Mouse (Mus musculus): ENCODE data around the gene Zfp770. TPM values are rescaled to one million over a fixed set of nuclear protein-coding genes. Genes with fewer than 3 reads are reported as not detected.

Zfp770 gene
- polyA plus RNA-seq, 1 experiment from 2014 or later = 3.6 TPM

DNA sequence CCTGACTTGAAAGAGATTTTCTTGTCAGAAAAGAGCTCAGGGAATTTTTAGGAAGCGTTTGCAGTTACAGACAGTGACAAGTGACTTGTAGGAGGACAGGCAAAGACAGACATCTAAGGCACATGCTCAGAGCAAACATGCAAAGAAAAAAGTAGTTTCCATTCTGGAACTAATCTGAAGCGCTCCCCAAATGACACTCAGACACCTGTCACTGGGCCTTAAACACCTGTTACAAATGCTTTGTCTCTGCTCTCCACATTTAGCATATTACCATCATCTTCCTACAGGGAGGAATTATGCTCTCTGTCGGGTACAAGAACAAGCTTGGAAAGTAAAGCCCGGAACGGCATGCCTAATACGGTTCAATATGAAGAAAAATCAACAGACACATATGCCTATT, 57.4 kb downstream of the Zfp770 start:
- ATAC-seq (ENCODE audit: insufficient number of reproducible peaks, insufficient read depth, low FRiP score, low TSS enrichment, low read depth) = no peak
- Histone ChIP-seq H3K4me2 (no peak overlapping the region), H3K36me3 (peaks cover 87% of the 10 kb centered on the region), H3K4me1 (replicated peaks) (no peaks in the 10 kb centered on the region), H3K27ac (no peak overlapping the region), H3K4me3 (replicated peaks) (no peak overlapping the region), H3K27me3 (no peaks in the 10 kb centered on the region), H3K9me3 (no peaks in the 10 kb centered on the region), H3K9ac (replicated peaks) (no peak overlapping the region)
- 92% methylated on average over 6 of the region's 6 CpGs for WGBS

Small RNA genes within 50 kb of the gene (microRNA-seq; reads per million reads assigned to microRNA genes)
- gene Mir7002 = not detected

Other genes with a start within 250 kb of the Zfp770 start
- gene Gjd2, start 187.8 kb downstream of the Zfp770 start, polyA plus RNA-seq (2016; fragmentation: Nextera tagmentation; extraction: Ambion mirVana) = not detected in 2 replicates
- 400 and 426 TPM in 2 replicates for gene Actc1, start 147.9 kb downstream of the Zfp770 start, polyA plus RNA-seq (2016; fragmentation: Nextera tagmentation; extraction: Ambion mirVana)
- 54.6 and 54.9 TPM in 2 replicates for gene Aqr, start 14.4 kb downstream of the Zfp770 start, polyA plus RNA-seq (2016; fragmentation: Nextera tagmentation; extraction: Ambion mirVana)